Mouse (Mus musculus): ENCODE measurements around the gene Rnf32.

DNA sequence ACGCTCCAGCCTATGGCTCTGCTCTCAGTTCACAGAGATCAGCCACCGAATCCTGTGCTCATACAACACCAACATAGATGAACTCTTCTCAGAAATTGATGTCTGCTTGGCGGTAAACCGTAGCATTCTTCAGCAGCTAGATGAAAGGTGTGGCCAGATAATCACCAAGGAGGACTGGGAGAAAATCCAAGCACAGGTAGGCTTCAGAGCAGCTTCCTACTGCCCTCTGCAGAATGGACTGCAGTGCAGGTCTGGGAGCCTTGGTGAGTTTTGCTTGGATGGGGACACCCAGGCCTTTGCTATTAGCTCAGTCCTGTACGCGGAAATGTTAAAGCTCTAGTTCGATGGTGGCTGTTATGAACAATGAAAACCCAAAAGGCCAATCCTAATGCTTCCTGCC lies 28.3 kb downstream of the Rnf32 start:
- TF ChIP-seq CTCF (IDR thresholded peaks at IDR 0.05; ENCODE audit: insufficient read depth, low read length) (no peak), POLR2A (IDR thresholded peaks at IDR 0.05; ENCODE audit: borderline replicate concordance, extremely low read depth, low read depth, low read length) (no peak)

Data from lung, adult 2 months (tissue).